Mouse (Mus musculus) embryonic fibroblast, embryonic 13.5 days (primary cell): Measurements from ENCODE around the gene Krt18.

Experiments used
- CTCF ChIP-seq: IDR thresholded peaks from 2 replicates; pipeline ENCODE4 v1.5.1; 2011; ENCODE audit warnings: mild to moderate bottlenecking, control low read depth, low read length, moderate library complexity, borderline replicate concordance; ENCODE audit not compliant: insufficient read depth
- POLR2A ChIP-seq: IDR thresholded peaks from 2 replicates; pipeline ENCODE4 v1.6.1; 2011; ENCODE audit warnings: low read depth, mild to moderate bottlenecking, control low read depth, low read length, moderate library complexity

DNA sequence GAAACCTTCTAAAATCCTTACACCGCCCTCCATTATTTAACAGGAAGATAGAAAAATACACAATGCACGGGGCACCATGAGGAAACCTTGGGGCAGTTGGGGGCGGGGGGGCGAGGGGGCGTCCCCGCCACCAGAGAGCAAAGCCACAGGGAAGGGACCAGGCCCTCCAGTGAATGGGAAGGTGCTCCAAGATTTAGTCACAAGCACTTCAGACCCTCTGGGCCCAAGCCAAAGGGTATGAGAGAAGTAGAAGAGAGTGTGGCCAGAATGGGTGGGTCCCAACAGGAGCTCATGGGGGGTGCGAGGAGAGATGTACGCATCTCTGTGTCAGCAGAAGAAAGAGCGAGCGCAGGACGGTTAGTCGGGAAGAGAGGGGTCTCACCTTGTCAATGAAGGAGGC is 24.5 kb upstream of the Krt18 start:
- TF ChIP-seq CTCF, result no peak
- TF ChIP-seq POLR2A, result no peak
